In the genomic region with DNA sequence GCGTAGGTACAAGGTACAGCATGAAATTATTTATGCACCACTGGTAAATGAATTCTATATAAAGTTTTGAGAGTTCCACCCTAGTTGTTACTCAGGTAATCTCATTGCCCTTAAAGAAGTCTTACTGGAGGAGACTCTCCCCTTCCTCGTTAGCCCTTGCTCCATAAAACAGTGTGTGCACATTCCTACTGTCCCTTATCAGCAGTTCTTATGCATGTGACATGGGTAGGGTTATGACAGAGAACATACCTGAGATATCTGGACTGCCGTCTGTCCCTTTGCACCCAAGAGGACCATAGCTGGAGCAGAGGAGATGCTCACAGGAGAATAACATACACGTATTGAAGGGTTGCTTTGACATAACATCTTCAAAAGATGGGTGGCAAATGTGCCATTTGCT, we compare ENCODE assay signal across 16 mouse cellular contexts. TPM values are rescaled to one million over a fixed set of nuclear protein-coding genes. Genes with fewer than 3 reads are reported as not detected.
"Had no signal": no experiment of that assay in that cellular context is flagged by ENCODE, and none has a peak within 500 bp of the region (broad histone marks: within the 10 kb centered on the region; RNA-seq: fewer than 3 reads in every experiment).

No protein-coding gene starts in this region.

RNA-seq across cellular contexts. Expression of gene Serpinb1c, which starts 40.3 kb away (rescaled TPM):
- polyA plus RNA-seq: liver, embryonic 13.5 days; liver, embryonic 15.5 days; liver, postnatal 0 days; lung, adult 2 months; lung, embryonic 15.5 days; midbrain, embryonic 10.5 days; midbrain, embryonic 12.5 days; midbrain, embryonic 14.5 days; midbrain, embryonic 16.5 days; neural tube, embryonic 11.5 days; neural tube, embryonic 13.5 days; small intestine, adult 2 months; stomach, embryonic 14.5 days; stomach, embryonic 16.5 days; testis, adult 2 months; thymus, adult 2 months had no signal
